Mouse (Mus musculus) intestine, embryonic 14.5 days (tissue): ENCODE data around the gene Afmid. TPM values are rescaled to one million over a fixed set of nuclear protein-coding genes. Genes with fewer than 3 reads are reported as not detected.

Experiments used
- ATAC-seq: fragments of 200-750 bp; cut with Nextera tagmentation; replicated peaks from 2 replicates; pipeline ENCODE4 v1.8.0; 2017; ENCODE audit warnings: low read depth, moderate number of reproducible peaks, moderate TSS enrichment, moderate library complexity; ENCODE audit not compliant: low FRiP score, low TSS enrichment
- DNase-seq: peaks from one replicate; pipeline ENCODE4 v3.0.0-alpha.2; 2018; ENCODE audit warnings: low spot score
- H3K27ac ChIP-seq: fragments of 300-500 bp; sonication (generic); 2 replicates; pipeline ENCODE4 v1.5.1; 2014; ENCODE audit warnings: low read depth, mild to moderate bottlenecking, control low read depth
- H3K27me3 ChIP-seq: fragments of 300-500 bp; sonication (generic); replicated peaks from 2 replicates; pipeline ENCODE4 v1.6.1; 2014; ENCODE audit warnings: low read length, control low read depth; ENCODE audit not compliant: control insufficient read depth, insufficient read depth
- H3K36me3 ChIP-seq: fragments of 300-500 bp; sonication (generic); 2 replicates; pipeline ENCODE4 v1.6.1; 2014; ENCODE audit warnings: low read length, control low read depth; ENCODE audit not compliant: control insufficient read depth, insufficient read depth
- H3K4me1 ChIP-seq: fragments of 300-500 bp; sonication (generic); replicated peaks from 2 replicates; pipeline ENCODE4 v1.6.1; 2014; ENCODE audit warnings: low read length, control low read depth, mixed read lengths; ENCODE audit not compliant: control insufficient read depth, insufficient read depth
- H3K4me2 ChIP-seq: fragments of 300-500 bp; sonication (generic); 2 replicates; pipeline ENCODE4 v1.6.1; 2014; ENCODE audit warnings: low read length
- H3K4me3 ChIP-seq: fragments of 300-500 bp; sonication (generic); 2 replicates; pipeline ENCODE4 v1.5.1; 2014; ENCODE audit warnings: low read depth, low read length, control low read depth, mixed read lengths
- H3K9ac ChIP-seq: fragments of 300-500 bp; sonication (generic); 2 replicates; pipeline ENCODE4 v1.6.1; 2014; ENCODE audit warnings: mild to moderate bottlenecking, low read length
- H3K9me3 ChIP-seq: fragments of 300-500 bp; sonication (generic); 2 replicates; pipeline ENCODE4 v1.6.1; 2016; ENCODE audit warnings: low read length, control low read depth; ENCODE audit not compliant: control insufficient read depth
- WGBS: fragments of 180-500 bp; shearing (Covaris S2); extraction: QIAGEN DNeasy Blood & Tissue Kit; methylation state at CpG from one replicate; pipeline ENCODE4 v1.1.7; 2014; 5-methylcytosine and 5-hydroxymethylcytosine counted together
- polyA plus RNA-seq: library from polyadenylated mRNA; unstranded; fragments of >200 nt; fragmentation: Nextera tagmentation; extraction: Ambion mirVana; gene quantifications from 2 replicates; pipeline ENCODE4 v1.2.1, GENCODE M21; 2014

Afmid gene
- polyA plus RNA-seq, 1 experiment from 2014 or later = 6.6 TPM

DNA sequence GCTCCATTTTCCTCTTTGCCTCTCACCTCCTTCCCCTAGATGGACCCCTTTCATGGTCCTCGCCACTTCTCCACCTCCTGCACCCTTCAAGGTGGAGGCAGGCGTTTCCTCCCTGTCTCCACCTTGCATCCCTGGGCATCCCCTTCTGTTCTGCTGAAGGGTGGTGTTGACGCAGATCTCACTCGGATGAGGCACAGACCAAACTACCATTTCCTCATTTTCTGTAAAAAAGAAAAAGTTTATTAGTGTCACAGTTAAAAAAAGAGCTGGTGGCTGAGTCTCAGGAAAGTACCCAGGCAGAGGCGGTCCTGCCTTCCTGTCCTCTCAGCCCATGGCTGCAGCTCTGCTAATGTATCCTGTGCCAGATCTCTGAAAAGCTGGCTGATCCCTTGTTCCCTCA, 26.6 kb upstream of the Afmid start:
- Histone ChIP-seq H3K9me3 (no peaks in the 10 kb centered on the region), H3K4me1 (peaks cover 19% of the 10 kb centered on the region), H3K27ac (no peak overlapping the region), H3K36me3 (no peaks in the 10 kb centered on the region), H3K4me2 (no peak overlapping the region), H3K4me3 (no peak overlapping the region), H3K9ac (no peak overlapping the region), H3K27me3 (no peaks in the 10 kb centered on the region)
- ATAC-seq (no peak), DNase-seq (no peak)
- 64% methylated on average over 5 of the region's 5 CpGs for WGBS

GRCm38 (mm10) chr11:117800038-117800437, 25.7 kb upstream of the Afmid start:
- Histone ChIP-seq H3K27ac (no peak overlapping the region), H3K4me3 (no peak overlapping the region), H3K36me3 (no peaks in the 10 kb centered on the region), H3K9ac (no peak overlapping the region), H3K9me3 (no peaks in the 10 kb centered on the region), H3K4me1 (peaks cover 19% of the 10 kb centered on the region), H3K4me2 (no peak overlapping the region), H3K27me3 (no peaks in the 10 kb centered on the region)
- 90% methylated on average over 7 of the region's 7 CpGs for WGBS
- ATAC-seq (no peak), DNase-seq (no peak)

- Histone ChIP-seq H3K9me3 (no peaks in the 10 kb centered on the region), H3K4me3 (no peak overlapping the region), H3K9ac (no peak overlapping the region), H3K4me2 (no peak overlapping the region), H3K27ac (no peak overlapping the region), H3K36me3 (no peaks in the 10 kb centered on the region), H3K27me3 (no peaks in the 10 kb centered on the region), H3K4me1 (peaks cover 19% of the 10 kb centered on the region)
- 66% methylated on average over 7 of the region's 7 CpGs for WGBS
- ATAC-seq (no peak), DNase-seq (no peak)
Observed at GRCm38 (mm10) chr11:117801650-117802049, 24.1 kb upstream of the Afmid start.

DNA sequence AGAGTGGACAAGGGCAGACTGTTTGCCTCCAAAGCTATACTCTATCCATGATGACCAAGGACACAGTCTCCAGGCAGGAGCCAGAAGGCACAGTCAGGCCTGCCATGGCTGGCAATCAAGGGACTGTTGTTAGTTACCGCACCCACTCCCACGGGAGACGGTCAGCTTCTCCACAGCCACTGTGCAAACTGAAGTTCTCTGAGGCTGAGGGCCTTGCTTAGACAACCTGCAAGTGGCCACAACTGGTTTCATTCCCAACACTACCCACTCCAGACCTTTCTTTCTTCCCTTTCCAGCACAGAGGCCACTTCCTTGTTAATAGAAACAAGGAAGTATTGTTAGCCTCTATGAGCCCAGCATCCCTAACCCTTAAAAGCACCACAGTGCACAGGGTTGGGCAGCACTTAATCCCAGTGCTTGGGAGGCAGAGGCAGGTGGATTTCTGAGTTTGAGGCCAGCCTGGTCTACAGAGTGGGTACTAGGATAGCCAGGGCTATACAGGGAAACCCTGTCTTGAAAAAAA, 22.5 kb upstream of the Afmid start:
- Histone ChIP-seq H3K4me1 (peaks cover 9% of the 10 kb centered on the region), H3K36me3 (no peaks in the 10 kb centered on the region), H3K27me3 (no peaks in the 10 kb centered on the region), H3K9ac (no peak overlapping the region), H3K4me3 (no peak overlapping the region), H3K27ac (no peak overlapping the region), H3K9me3 (no peaks in the 10 kb centered on the region), H3K4me2 (no peak overlapping the region)
- ATAC-seq (no peak), DNase-seq (no peak)
- 78% methylated on average over 3 of the region's 3 CpGs for WGBS

DNA sequence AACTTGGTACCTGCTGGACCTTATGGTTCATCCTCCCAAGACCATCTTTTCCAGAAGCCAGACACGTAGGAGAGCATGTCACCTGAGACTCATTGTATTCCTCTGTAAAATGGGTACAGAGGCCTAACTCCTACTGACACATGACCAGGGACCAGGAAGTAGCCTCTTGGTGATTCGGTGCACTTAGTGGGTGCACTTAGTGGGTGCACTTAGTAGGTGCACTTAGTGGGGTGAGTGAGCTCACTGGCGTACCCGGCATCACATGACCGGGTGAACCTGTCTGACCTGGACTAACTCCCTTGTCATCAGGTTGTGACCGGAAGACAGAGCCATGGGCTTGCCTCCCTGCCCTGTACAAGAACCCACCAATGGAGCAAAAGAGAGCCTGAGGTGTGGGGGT, 18.9 kb upstream of the Afmid start:
- DNase-seq (no peak), ATAC-seq (no peak)
- no peak overlapping the region for H3K9ac ChIP-seq
- no peaks in the 10 kb centered on the region for H3K27me3 ChIP-seq
- H3K4me3 ChIP-seq = no peak overlapping the region
- no peaks in the 10 kb centered on the region for H3K9me3 ChIP-seq
- no peak overlapping the region for H3K27ac ChIP-seq
- no peaks in the 10 kb centered on the region for H3K36me3 ChIP-seq
- H3K4me2 ChIP-seq = no peak overlapping the region
- WGBS = 92% methylated on average over 6 of the region's 6 CpGs
- peaks cover 7% of the 10 kb centered on the region for H3K4me1 ChIP-seq

DNA sequence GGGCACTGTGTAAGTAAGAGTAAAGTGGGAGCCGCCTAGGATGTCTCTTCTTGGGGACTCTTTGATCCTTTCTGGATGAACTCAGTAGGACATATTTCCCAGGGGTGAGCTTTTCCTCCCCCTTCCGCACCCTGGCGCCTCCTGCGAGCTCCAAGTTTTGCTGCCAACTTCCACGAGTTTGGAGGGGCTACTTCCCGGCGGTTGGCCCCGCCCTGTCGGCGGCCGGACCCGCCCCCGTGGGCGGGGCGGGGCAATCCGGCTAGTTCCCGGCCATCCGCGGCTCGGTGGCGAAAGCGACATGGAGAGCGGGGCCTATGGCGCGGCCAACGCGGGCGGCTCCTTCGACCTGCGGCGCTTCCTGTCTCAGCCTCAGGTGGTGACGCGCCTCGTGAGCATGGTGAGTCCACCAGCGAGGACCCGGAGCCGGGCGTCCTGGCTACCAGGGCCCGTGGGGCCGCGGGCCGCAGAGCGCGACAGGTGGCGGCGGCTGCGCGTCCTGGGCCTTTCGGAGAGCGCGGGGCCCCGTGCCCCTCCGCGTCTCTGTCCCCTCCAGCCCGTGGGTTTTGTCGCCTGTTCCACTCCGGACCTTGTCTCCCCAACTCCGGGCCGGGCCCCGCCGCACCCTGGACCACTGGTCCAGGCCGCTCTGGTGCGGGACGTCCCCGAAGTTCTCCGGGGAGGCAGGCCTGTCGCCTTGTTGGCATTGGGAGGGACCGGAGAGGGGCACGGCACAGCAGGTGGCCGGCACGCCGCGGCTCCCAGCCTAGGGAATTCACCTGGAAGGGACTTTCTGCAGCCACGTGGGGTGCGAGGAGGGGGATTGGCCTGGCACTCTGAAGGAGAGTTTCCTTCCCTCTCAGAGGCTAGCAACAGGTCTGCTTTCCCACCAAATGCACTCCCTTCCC, 16.1 kb upstream of the Afmid start, which contains the start of the genes Gm20708 and Syngr2:
Gene Gm20708 (plus strand): TSS at position 262 of the 905 bp plus-strand sequence.
Gene Syngr2 (plus strand): TSS at position 262 of the 905 bp plus-strand sequence.
- Histone ChIP-seq H3K9ac (peak within 1 kb of the TSS; percentile 77), H3K36me3 (peaks cover 25% of the 10 kb centered on the region), H3K4me1 (peaks cover 7% of the 10 kb centered on the region), H3K4me3 (peak within 1 kb of the TSS; percentile 77), H3K4me2 (peak within 1 kb of the TSS; percentile 99), H3K27ac (peak within 1 kb of the TSS; percentile 70), H3K9me3 (no peaks in the 10 kb centered on the region), H3K27me3 (no peaks in the 10 kb centered on the region)
- DNase-seq (peak; percentile 86), ATAC-seq (peak; percentile 71)
- 2% methylated on average over 65 of the region's 75 CpGs for WGBS

DNA sequence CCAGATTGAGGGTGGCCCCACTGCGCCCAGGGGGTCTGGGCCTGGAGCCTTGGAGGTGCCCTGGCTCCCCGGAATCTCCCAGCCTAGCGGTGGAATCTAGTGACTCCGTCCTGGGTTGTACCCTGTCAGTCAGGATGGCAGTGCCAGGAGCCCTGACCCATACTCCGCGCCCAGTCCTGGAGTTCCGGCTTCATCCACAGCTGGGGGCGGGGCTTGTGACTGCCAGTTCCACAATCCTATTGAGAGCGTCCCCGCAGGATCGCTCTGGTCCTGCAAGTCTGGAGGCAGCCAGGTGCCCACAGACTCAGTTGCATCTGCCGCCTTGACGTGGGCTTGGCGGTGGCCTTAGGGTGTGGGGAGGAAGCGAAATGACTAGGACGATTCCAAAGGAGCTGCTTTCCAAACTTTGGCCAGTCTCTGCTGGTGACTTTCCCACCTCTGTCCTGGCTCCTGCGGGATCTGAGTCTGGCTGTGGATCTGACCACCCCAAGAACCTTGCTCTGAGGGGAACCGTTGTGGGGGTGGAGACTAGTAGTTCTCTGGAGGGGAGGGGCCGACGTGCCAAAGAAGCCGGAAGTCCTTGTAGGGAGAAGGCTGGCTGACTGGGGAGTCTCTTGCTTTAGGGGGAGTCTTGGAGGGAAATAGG, 15.2 kb upstream of the Afmid start:
- ATAC-seq (peak; percentile 81), DNase-seq (peak; percentile 87)
- no peaks in the 10 kb centered on the region for H3K27me3 ChIP-seq
- H3K27ac ChIP-seq = peak overlapping the region; percentile 70
- H3K9ac ChIP-seq = peak overlapping the region; percentile 77
- H3K4me2 ChIP-seq = peak overlapping the region; percentile 99
- H3K9me3 ChIP-seq = no peaks in the 10 kb centered on the region
- peaks cover 34% of the 10 kb centered on the region for H3K36me3 ChIP-seq
- peaks cover 7% of the 10 kb centered on the region for H3K4me1 ChIP-seq
- H3K4me3 ChIP-seq = peak overlapping the region; percentile 77
- WGBS = under 1% methylated on average over 21 of the region's 21 CpGs

DNA sequence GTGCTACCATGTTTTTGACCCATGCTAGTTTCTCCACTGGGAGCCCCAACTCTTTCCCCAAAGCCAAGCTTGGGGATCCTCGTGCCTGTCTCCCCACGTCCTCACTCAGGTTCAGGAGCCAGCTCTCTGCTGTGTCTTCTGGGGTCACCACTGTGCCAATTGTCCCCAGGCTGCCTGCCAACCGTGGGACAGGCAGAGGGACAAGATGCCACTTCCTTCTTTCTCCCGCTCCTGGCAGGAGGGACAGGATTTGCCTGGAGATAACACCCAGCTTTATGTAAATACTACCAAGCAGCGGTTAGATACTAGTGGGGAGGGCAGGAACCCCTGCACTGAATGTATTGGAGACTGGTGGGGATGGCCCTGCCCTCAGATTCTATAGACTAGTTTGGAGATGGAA, 11.9 kb upstream of the Afmid start:
- no peak overlapping the region for H3K4me2 ChIP-seq
- no peak overlapping the region for H3K9ac ChIP-seq
- no peak overlapping the region for H3K27ac ChIP-seq
- H3K27me3 ChIP-seq = no peaks in the 10 kb centered on the region
- ATAC-seq (no peak), DNase-seq (no peak)
- peaks cover 64% of the 10 kb centered on the region for H3K36me3 ChIP-seq
- no peak overlapping the region for H3K4me3 ChIP-seq
- WGBS = 66% methylated on average over 5 of the region's 5 CpGs
- no peaks in the 10 kb centered on the region for H3K9me3 ChIP-seq
- H3K4me1 ChIP-seq = peaks cover 7% of the 10 kb centered on the region
